Mouse (Mus musculus): ENCODE measurements around the gene Ak4.

Gene Ak4

GRCm38 (mm10) chr4:101423571-101423970, 4.5 kb downstream of the Ak4 start:
- WGBS: 85% methylated on average over 5 of the region's 5 CpGs

GRCm38 (mm10) chr4:101424495-101424894, 5.4 kb downstream of the Ak4 start:
- WGBS: 64% methylated on average over 3 of the region's 3 CpGs

GRCm38 (mm10) chr4:101425119-101425518, 6.0 kb downstream of the Ak4 start:
- 74% methylated on average over 5 of the region's 5 CpGs for WGBS

- WGBS: 83% methylated on average over 3 of the region's 3 CpGs
Measured at GRCm38 (mm10) chr4:101425666-101426065, 6.6 kb downstream of the Ak4 start.

- 91% methylated on average over 6 of the region's 6 CpGs for WGBS
Measured at GRCm38 (mm10) chr4:101426566-101426965, 7.5 kb downstream of the Ak4 start.

GRCm38 (mm10) chr4:101427886-101428680, 9.0 kb downstream of the Ak4 start:
- 90% methylated on average over 11 of the region's 11 CpGs for WGBS

GRCm38 (mm10) chr4:101429073-101429472, 10.0 kb downstream of the Ak4 start:
- 88% methylated on average over 2 of the region's 2 CpGs for WGBS

GRCm38 (mm10) chr4:101430000-101430399, 10.9 kb downstream of the Ak4 start:
- 83% methylated on average over 6 of the region's 6 CpGs for WGBS

- 43% methylated on average over 8 of the region's 8 CpGs for WGBS
Measured at GRCm38 (mm10) chr4:101436761-101437512, 17.9 kb downstream of the Ak4 start.

GRCm38 (mm10) chr4:101438271-101438670, 19.2 kb downstream of the Ak4 start:
- 38% methylated on average over 8 of the region's 8 CpGs for WGBS

GRCm38 (mm10) chr4:101439738-101440389, 20.8 kb downstream of the Ak4 start:
- WGBS: 43% methylated on average over 13 of the region's 13 CpGs

GRCm38 (mm10) chr4:101442791-101443190, 23.7 kb downstream of the Ak4 start:
- WGBS: 52% methylated on average over 2 of the region's 2 CpGs

GRCm38 (mm10) chr4:101443419-101443991, 24.4 kb downstream of the Ak4 start:
- WGBS: 80% methylated on average over 7 of the region's 7 CpGs

GRCm38 (mm10) chr4:101445660-101446059, 26.6 kb downstream of the Ak4 start:
- WGBS: 90% methylated on average over 4 of the region's 4 CpGs

- WGBS: 95% methylated on average over 9 of the region's 9 CpGs
Measured at GRCm38 (mm10) chr4:101446606-101447005, 27.5 kb downstream of the Ak4 start.

- 92% methylated on average over 8 of the region's 8 CpGs for WGBS
Measured at GRCm38 (mm10) chr4:101448701-101449100, 29.6 kb downstream of the Ak4 start.

- 86% methylated on average over 7 of the region's 7 CpGs for WGBS
Measured at GRCm38 (mm10) chr4:101449344-101449743, 30.3 kb downstream of the Ak4 start.

- 49% methylated on average over 20 of the region's 20 CpGs for WGBS
Measured at GRCm38 (mm10) chr4:101450150-101450780, 31.2 kb downstream of the Ak4 start.

- WGBS: 85% methylated on average over 4 of the region's 4 CpGs
Measured at GRCm38 (mm10) chr4:101451089-101451488, 32.0 kb downstream of the Ak4 start.

GRCm38 (mm10) chr4:101452829-101453228, 33.8 kb downstream of the Ak4 start:
- 89% methylated on average over 9 of the region's 9 CpGs for WGBS

- WGBS: 85% methylated on average over 8 of the region's 8 CpGs
Measured at GRCm38 (mm10) chr4:101457176-101457575, 38.1 kb downstream of the Ak4 start.

GRCm38 (mm10) chr4:101458341-101458740, 39.3 kb downstream of the Ak4 start:
- 25% methylated on average over 2 of the region's 2 CpGs for WGBS

Measured in cerebral cortex, adult 2 months (tissue).